Mouse (Mus musculus) layer of hippocampus, adult 11-12 months (tissue): Measurements from ENCODE around the gene Pygl.
"Not testable (repeated sequence)": the region's sequence is repeated elsewhere in the genome, so short reads cannot be mapped to it uniquely, and the experiment has no call there.

Experiments
- DNase-seq: peaks from one replicate; pipeline ENCODE4 v3.0.0; 2022; ENCODE audit warnings: low spot score

Gene Pygl

DNA sequence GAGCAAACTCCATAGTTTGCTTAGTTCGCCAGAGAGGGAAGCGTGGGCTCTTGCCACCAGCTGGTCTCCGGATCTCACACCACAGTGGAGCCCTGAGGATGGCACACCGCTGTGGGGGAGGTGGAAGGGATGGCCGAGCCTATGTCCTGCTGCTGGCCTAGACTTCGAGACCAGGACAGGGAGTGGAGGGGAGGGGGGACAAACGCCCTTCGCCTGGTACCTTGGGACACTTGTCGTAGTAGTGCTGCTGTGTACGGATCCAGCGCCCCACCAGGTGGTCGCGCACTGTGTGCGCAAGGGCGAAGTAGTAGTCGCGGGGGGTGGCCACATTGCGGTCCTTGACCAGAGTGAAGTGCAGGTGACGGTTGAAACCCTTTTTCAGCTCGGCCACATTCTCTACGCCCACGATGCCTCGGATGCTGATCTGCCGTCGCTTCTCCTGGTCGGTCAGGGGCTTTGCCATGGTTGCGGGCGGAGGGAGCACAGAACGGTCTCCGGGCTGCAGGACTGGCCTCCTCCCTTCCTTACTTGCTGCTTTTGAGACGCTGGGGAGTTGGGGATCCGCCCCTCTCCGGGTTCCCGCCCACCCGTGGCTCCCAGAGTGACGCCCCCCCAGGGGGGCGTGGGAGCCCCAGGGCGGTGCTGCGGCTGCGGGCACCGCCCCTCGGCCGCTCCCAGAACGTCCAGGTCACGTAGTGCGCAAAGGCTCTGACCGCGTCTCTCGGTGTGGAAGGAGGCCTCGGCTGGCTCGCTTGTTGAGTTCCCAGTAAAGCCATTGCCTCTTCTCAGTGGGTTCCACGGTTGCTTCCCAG is 4.0 kb downstream of the Pygl start:
- peak; percentile 28 for DNase-seq

DNA sequence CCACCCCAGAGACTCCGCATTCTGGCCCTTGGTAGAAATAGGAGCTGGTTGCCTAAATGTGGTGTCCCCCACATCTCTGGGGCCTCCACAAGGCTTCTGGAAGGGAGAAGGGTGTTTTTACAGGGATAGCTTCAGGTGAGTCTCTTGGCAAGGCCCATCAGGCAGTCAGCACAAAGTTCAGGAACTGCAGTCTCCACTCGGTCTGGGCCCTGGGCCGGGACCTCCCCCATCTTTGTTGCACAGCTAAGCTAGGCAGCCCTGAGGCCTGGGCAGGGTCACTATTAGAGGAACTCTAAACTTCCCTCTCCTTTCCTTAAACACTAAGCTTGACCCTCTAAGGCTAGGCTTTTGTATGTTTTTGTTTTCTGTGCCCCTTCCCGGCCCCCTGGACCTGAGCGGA is 4.6 kb downstream of the Pygl start:
- DNase-seq, result no peak

DNA sequence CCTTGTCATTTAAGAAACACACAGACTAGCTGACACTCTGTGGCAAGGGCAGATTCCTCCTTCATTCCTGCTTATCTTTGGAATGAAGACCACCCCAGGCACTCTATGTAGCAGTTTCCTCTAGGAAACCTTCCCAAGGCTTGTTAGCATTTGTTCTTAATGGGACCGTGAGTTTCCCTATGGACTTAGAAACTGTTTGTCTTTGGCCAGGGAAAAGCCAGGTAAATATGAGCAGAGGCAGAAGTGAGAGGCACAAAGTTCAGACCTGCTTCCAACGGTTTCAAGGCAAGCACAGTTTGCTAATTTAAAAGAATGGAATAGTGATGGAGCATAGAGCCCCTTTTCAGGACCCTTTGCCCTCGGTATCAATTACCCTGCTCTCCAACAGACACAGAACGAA is 8.0 kb downstream of the Pygl start:
- DNase-seq, result no peak

DNA sequence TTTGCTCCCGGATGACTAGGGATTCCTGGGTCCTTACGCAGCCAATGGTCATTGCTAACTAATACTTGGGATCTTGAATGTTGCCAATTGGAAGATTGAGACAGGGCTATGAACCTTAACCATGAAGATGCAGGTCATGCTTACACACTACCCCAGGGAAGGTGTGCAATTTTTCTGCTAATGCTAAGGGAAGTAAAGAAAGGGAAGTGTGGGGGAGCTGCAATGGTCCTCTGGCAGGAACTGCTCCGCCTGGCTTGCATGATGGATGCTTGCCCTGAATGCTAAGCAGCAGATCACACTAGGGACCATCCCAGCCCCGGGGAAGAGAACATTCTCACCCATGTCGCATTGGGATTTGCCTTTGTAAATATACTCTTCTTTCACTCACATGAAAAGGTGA is 9.9 kb downstream of the Pygl start:
- DNase-seq, result no peak

DNA sequence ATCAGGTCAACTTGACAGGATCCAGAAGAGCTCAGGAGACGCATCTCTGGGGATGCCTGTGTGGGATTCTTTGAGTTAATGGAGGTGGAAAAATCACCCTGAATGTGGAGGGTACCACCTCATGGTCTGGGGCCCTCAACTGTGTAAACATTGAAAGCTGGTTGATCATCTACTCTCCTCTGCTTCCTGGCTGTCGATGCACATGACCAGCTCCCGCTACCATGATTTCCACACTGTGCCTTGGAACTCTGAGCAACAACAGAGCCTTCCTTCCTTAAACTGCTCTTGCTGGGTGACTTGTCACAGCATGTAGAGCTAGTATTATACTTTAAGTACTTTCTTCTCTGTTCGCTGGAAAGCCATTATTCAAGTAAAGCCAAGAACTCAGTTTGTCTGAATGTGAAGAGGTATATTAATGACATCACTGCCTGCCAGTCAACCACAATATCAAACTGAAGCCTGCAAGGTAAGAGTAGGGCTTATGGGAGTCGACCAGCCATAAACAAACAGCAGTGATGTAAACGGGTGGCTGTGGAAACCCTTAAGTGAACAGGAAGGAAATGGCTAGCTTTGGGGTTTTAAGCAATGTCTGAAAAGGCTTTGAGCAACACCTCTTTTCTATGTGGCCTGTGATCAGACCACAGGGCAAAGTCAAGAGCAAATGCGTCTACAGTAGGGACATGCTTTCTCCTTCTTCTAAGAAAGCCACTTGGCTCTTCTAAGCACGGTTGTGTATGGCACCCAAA is 12.3 kb downstream of the Pygl start:
- DNase-seq, result no peak

DNA sequence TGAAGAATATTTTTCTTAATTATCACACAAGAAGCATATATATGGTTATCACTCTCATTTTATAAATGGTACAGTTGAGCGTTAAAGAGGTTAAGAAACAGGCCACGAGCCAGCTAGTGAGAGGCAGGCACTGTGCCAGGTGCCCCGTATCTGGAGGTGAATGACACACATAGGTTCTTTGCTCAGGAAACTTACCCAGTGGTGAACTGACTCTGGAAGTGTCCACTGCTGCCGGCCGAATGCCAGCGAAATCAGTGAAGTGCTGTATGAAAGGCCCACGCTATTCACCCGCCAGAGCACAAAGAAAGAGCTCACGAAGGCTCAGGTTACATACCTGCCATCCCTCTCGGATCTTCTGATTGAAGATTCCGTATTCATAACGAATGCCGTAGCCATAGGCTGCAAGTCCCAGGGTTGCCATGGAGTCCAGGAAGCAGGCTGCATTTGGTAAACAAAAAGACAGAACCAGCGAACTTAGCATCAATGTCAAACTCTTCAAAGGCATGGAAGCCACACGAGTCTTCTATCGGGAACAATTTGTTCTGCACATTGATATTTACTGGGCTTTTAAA is 15.0 kb downstream of the Pygl start:
- DNase-seq, result no peak

DNA sequence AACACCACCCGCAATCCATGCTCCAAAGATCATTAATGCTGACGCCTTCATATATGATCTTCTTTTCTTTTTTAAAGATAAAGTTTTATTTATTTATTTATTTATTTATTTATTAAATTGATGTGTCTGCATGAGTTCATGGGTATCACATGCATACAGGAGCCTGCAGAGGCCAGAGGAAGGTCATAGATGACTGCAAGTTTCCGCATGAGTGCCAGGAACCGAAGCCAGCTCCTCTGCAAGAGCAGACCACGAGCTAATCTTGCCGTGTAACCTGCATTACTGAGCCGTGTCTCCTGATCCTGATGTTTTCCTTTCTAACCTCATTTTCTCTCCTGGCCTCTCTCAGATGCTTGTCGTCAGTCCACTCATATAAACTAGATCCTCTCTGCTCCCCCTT is 17.0 kb downstream of the Pygl start:
- DNase-seq, result no peak

DNA sequence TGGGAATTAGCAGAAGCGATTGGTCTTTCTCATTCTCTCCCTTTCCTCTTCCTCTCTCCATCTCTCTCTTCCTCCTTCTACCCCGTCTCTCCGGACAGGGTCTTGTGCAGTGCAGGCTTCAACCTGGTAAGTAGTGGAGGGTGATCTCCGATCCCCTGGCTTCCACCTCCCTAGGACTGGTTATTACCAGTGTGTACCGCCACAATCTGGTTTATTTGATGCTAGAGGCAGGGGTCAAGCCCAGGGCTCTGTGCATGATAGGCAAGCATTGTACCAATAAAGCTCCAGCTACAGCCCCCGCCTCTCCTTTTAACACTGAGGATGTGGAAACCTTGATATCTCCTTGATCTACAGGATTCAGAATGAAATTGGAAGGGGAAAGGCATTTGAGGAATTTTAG is 17.7 kb downstream of the Pygl start:
- DNase-seq, result no peak

DNA sequence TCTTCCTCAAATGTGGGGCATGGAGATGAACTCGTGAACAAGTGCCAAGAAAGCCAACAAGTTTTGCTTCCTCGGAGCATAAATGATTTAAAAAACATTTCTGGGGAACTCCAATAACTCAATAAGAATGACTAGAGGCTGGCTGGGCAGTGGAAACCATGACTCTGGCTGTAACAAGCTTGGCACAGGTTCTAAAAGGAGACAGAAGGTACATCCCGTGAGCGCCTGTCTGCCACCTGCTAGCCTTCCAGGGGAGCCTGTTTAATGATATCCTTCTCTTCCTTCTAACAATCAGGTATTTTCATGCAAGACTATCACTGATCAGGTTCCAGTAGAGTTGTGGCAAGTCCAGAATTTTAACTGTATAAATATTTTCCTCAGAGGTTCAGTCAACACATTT is 18.8 kb downstream of the Pygl start:
- DNase-seq, result no peak

DNA sequence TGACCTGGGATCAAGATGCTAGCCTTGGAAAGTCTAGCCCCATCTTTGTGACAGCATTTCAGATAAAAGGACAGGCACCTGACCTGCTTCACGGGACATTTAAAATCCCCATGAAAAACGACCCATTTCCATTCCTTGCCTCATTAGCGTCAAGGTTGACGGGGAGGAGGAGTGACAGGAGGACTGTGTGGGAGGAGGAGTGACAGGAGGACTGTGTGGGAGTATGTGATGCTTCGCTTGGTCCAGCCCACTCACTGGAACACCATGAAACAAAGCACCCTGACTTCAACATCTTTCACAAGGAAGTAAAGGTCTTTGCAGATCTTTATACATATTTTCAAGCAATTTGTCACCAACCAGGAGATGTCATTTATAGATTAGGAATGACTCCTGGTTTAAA is 23.1 kb downstream of the Pygl start:
- no peak for DNase-seq

DNA sequence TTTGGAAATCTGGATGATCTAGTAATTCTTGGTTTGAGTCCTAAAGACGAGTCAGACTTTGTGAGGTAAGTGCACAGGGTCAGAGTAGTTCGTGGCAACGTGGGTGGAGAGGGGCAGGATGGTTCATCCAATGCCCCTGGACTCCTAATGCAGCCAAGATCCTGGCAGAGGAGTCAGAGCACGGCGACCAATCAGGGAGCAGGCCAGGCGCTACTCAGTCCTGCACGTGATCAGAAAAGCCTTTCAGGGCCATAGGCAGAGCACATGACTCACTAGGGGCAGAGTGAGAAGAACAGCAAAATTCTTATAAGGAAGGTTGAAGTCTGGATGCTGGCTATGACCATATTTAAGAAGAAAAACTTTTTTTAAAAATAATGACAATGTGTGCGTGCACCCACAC is 26.9 kb downstream of the Pygl start:
- DNase-seq, result no peak

DNA sequence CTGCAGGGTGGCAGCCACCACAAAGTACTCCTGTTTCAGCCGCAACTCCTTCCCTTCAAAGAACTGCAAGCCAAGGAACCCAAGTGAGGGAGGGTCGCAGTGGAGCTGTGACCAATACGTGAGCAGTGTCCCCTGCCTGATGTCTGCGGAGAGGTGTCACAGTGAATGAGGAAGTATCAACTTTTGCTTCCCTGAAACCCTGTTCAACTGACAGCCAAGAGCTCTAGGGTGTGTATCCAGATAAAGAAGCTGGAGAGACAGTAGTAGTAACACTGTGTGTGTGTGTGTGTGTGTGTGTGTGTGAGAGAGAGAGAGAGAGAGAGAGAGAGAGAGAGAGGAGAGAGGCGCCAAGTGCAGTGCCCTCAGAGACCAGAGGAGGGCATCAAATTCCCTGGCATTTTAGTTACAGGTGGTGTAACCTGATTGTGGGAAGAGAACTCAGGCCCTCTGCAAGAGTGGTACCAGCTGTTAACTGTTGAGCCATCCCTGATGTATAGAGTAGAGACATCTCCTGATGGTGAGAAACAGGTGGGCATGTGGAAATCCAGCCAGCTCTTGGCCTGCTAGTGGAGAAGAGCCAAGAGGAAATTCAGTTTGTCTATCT is 29.3 kb downstream of the Pygl start:
- DNase-seq, result no peak

DNA sequence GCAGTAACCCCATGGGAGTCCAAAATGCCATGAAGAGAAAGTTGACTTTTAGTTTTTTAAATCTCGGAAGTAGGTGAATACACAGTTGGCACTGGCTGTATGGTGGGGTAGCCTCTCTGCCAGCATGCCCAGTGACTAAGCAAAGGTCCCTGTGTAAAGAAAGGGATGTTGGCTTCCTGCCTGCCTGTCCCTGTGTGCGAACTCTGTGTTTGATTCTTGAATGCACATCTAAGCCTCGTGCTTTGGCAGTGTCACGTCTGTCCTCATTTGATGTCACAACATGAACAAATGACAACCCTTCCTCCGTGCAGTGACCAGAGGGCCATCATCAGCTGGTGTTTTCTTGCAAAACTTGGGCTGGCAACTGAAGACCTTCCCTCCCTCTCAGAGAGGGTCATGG is 34.9 kb downstream of the Pygl start:
- DNase-seq, result no peak

DNA sequence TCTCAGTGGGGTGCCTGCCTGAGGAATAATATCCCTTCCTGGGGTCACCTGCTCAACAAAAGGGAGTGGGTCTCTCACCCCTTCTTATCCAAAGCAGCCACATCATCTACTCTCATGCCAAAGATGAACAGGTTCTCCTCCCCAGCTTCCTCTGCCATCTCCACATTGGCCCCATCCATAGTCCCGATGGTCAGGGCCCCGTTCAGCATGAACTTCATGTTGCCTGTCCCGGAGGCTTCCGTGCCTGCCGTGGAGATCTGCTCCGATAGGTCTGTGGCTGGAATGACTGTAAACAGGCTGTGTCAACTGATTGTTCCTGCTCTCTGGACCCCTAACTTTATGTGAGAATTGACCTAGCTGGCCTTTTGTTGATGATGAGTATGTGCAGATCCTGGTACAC is 35.9 kb downstream of the Pygl start:
- no peak for DNase-seq

DNA sequence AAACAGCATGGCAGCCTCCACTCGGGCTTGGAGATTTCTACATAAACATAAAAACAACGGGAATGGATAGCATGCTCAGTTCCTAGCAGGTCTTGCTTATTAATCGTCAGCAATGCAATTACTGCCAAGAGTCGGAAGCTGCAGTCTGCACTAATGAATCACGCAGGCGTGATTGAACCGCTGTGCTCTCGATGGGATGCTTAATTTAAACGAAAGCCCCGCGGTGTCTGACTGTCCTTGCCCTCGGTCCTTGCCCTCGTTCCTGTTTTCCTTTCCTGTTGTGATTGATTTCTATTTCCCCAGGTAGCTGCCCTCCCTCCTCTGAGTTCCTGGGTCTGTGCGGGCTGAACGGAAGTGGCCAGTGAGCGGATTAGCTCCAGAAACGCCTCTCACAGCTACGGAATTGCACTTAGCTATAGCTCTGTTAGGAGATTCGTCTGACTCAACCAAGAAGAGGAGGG is 39.0 kb downstream of the Pygl start:
- DNase-seq, result no peak

DNA sequence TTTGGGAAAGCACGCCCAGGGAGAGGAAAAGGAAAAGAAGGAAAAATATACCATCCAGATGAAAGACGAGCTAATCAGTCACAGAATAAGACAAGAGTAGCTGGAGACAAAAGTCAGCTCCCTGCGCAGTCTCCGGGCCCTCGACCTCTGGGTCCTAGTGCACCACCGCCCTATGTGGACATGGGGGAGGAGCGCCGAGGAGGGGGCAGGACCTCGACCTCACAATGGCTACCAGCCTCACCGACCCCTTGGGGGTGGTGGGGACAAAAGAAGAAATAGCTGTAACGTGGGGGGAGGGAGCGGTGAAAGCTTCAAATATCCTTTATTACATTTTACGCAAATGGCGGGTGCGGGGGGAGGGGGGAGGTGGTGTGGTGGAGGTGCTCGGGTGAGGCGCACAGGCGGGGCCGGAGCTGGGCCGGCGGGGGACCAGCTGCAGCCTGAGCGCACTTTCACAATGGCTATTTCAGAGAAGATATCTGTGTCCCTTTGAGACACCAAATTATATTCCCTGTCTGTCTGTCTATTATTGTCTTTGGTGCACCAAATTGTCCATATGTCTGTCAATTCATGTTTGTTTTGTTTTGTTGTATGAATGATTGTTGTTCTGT is 47.0 kb downstream of the Pygl start:
- no peak for DNase-seq

DNA sequence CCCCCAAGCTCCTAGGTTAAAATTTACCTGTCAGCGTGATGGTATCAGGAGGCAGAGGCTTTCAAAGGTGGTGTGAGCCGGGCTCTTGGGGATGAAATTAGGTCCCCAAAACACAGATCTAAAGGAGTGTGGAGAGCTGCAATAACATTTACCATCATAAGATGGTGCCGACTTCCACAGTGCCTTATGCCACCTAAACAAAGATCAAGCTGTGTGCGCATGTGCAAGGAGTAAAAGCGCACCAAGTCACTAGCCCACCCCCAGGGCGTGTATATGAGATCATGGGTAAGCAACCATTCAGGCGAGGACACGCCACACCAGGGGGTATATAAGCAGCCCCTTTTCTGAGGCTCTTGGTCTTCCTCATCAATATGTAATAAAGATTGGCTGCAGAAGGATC is 47.8 kb downstream of the Pygl start:
- DNase-seq, result not testable (repeated sequence)

DNA sequence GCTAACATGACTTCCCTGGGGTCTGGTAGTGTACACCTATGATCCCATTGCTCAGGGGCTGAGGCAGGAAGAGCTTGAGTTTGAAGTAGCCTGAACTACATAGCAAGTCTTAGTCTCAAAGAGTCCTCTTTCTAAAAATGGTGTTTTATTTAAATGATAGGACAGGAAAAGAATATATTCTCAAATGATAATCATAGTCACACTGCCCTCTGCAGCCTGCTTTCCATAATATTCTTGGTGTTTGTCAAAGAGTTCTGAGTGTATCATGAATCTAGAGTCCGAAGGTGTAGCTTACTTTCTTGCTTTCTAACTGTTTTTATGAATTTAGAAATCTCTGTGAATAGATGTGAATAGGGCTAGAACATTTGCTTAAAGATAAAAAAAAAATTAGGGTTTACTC is 61.3 kb downstream of the Pygl start:
- DNase-seq, result no peak

DNA sequence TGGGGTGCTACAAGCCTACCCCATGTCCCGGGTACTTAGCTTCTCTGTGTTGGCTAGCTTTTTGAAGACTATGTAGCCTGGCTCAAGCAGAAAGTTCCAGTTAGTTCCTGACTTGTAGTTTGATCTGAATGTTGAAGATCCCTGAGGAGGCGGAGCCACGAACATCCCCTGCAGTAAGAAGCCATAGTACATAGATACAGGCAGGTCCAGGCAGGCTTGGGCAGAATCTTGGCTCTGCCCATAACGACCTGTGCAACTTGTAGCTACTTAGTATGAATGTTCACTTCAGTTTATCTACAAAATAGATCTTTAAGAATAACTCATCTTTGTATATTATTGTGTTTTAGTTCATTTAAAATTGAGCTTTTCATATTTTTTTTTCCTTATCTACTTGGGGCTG is 63.3 kb downstream of the Pygl start:
- DNase-seq, result no peak

DNA sequence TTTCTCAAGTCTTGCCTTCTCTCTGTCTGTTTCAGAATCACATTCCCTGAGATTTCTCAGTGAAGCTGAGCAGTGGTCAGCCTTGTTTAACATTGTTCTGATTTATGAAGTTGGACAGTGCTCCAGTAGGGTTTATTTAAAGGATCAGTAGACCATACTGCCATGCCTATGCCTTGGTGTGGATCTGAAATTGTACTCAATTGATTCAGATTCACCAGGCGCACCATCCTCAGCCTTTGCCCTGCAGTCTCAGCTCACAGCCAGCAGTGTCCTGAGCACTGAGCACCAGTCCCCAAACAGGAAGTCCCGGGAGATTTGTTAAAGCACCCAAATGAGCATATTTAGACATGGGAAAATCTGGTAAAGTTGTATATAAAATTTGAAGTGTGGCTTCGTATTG is 66.5 kb downstream of the Pygl start:
- no peak for DNase-seq

DNA sequence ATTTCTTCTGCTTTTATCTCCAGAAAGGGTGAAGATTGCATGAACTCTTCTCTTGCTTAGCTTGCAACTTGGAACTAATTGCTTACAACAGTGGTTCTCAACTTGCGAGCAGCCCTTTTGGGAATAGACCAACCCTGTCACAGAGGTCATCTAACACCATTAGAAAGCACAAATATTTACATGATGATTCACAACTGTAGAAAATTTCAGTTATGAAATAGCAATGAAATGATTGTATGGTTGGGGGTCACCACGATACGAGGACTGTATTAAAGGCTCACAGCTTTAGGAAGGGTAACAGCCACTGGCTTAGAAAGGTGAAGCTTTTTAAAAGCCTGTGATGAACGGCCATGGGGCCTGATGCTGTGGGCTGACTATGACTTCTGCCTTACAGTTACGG is 70.2 kb downstream of the Pygl start:
- no peak for DNase-seq

DNA sequence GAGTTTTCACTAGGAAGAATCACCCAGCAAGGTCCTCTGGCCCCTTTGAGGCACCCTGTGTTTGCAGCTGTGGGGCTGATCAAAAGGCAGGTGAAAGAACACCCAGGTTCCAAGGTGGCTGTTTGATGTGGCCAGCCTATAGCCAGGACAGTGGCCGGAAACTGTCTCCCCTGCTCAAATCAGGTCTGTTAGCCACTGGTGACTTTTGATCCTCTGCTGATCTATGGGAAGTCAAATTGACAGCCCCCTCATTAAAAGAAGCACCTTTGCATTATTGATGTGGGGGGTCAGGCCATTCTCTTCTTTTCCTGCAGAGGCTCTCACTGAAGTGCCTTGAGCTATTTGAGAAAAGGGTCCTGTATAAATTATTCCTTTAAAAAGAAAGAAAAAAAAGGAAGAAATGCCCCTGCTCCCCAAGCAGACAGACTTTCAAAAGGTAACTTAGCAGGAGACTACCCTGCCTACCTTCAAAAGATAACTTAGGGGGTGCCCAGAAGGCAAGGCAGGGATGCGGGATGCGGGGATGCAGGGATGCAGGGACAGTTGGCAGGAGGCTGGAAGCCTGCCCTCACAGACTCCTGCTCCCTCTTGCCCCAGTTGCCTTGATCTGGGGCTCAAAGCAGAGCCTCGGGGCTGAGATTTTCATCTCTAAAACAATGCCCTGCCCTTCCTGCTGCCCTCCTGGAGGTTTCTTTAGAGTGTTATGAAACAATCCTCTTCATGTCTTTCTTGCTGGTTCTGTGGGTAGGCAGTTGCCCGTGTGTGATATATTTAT is 73.8 kb downstream of the Pygl start:
- DNase-seq, result no peak
